Mouse (Mus musculus) activated CD4-positive, CD25-positive, alpha-beta regulatory T cell, adult 4 months (primary cell): ENCODE measurements around the gene Dpp4. TPM values are rescaled to one million over a fixed set of nuclear protein-coding genes. Genes with fewer than 3 reads are reported as not detected.

Experiments used
- ATAC-seq: one replicate; pipeline ENCODE4 v1.8.0; 2017
- polyA plus RNA-seq, 2 experiments: library from polyadenylated mRNA; unstranded; fragments of 100-300 nt; shearing (Covaris generic); gene quantifications; one replicate each; pipeline ENCODE4 v1.2.1; 2017

Dpp4 gene
- polyA plus RNA-seq, 2 experiments from 2014 or later, result 89.9 to 107 TPM

- no peak for ATAC-seq
These were observed 54.8 kb downstream of the Dpp4 start for GRCm38 (mm10) chr2:62357259-62357658.

GRCm38 (mm10) chr2:62356606-62357005, 55.4 kb downstream of the Dpp4 start:
- no peak for ATAC-seq

- no peak for ATAC-seq
These were observed 56.3 kb downstream of the Dpp4 start for GRCm38 (mm10) chr2:62355766-62356165.

- peak; percentile 99 for ATAC-seq
These were observed 60.0 kb downstream of the Dpp4 start for GRCm38 (mm10) chr2:62352035-62352434.

GRCm38 (mm10) chr2:62347762-62348161, 64.3 kb downstream of the Dpp4 start:
- ATAC-seq, result no peak

GRCm38 (mm10) chr2:62346771-62347170, 65.3 kb downstream of the Dpp4 start:
- ATAC-seq, result no peak

- ATAC-seq, result no peak
These were observed 67.7 kb downstream of the Dpp4 start for GRCm38 (mm10) chr2:62344367-62344766.

- ATAC-seq, result no peak
These were observed 70.3 kb downstream of the Dpp4 start for GRCm38 (mm10) chr2:62341734-62342128.

GRCm38 (mm10) chr2:62341061-62341733, 70.8 kb downstream of the Dpp4 start:
- no peak for ATAC-seq

GRCm38 (mm10) chr2:62339222-62339944, 72.6 kb downstream of the Dpp4 start:
- ATAC-seq, result no peak

- no peak for ATAC-seq
These were observed 74.9 kb downstream of the Dpp4 start for GRCm38 (mm10) chr2:62337086-62337485.

GRCm38 (mm10) chr2:62334397-62335243, 77.4 kb downstream of the Dpp4 start:
- ATAC-seq, result peak; percentile 32

- no peak for ATAC-seq
These were observed 79.6 kb downstream of the Dpp4 start for GRCm38 (mm10) chr2:62332465-62332864.

GRCm38 (mm10) chr2:62331913-62332312, 80.1 kb downstream of the Dpp4 start:
- ATAC-seq, result peak; percentile 72

GRCm38 (mm10) chr2:62325388-62325787, 86.6 kb downstream of the Dpp4 start:
- ATAC-seq, result no peak

- no peak for ATAC-seq
These were observed 88.9 kb downstream of the Dpp4 start for GRCm38 (mm10) chr2:62323078-62323637.

- ATAC-seq, result no peak
These were observed 92.5 kb downstream of the Dpp4 start for GRCm38 (mm10) chr2:62319489-62319888.

- ATAC-seq, result no peak
These were observed 95.1 kb downstream of the Dpp4 start for GRCm38 (mm10) chr2:62316930-62317329.

GRCm38 (mm10) chr2:62307477-62307876, 104.6 kb downstream of the Dpp4 start:
- no peak for ATAC-seq

GRCm38 (mm10) chr2:62306978-62307377, 105.1 kb downstream of the Dpp4 start:
- no peak for ATAC-seq

GRCm38 (mm10) chr2:62301716-62302115, 110.3 kb downstream of the Dpp4 start:
- ATAC-seq, result no peak

GRCm38 (mm10) chr2:62293846-62294245, 118.2 kb downstream of the Dpp4 start:
- ATAC-seq, result peak; percentile 72

- no peak for ATAC-seq
These were observed 124.5 kb downstream of the Dpp4 start for GRCm38 (mm10) chr2:62287532-62287931.
